Mouse (Mus musculus): ENCODE measurements at regions not wholly inside any gene's neighbourhood (a gene's known extent, or its start where the extent isn't known, plus 50 kb on each side); places are given as distances from the start of the nearest gene placed in this dataset.

- no peak for TF ChIP-seq MYC (IDR thresholded peaks at IDR 0.05; ENCODE audit: low read depth, low read length)
- no peak for TF ChIP-seq EP300 (IDR thresholded peaks at IDR 0.05; ENCODE audit: low read length)
- TF ChIP-seq SIN3A (IDR thresholded peaks at IDR 0.05; ENCODE audit: low read length) = no peak
- TF ChIP-seq CTCF (conservative IDR thresholded peaks at IDR 0.05 in 1 of 2, IDR thresholded peaks at IDR 0.05 in 1 of 2; ENCODE audit: low read depth in 2 of 2, low read length in 2 of 2) = no peak
- TF ChIP-seq USF2 (conservative IDR thresholded peaks at IDR 0.05; ENCODE audit: low read depth, low read length) = no peak
- no peak for TF ChIP-seq JUN (IDR thresholded peaks at IDR 0.05; ENCODE audit: insufficient read depth, low read depth, low read length)
- no peak for TF ChIP-seq ZMIZ1 (IDR thresholded peaks at IDR 0.05; ENCODE audit: low read depth, low read length)
- TF ChIP-seq POLR2A (IDR thresholded peaks at IDR 0.05; ENCODE audit: low read depth, low read length) = no peak
- no peak for TF ChIP-seq ZNF384 (IDR thresholded peaks at IDR 0.05; ENCODE audit: low read depth, low read length)
These were observed 140.4 kb downstream of the Lca5 start for GRCm38 (mm10) chr9:83300500-83300899.
